Mouse (Mus musculus) ES-Bruce4 (cell line): ENCODE data around the gene Asb15.

Source experiments
- CTCF ChIP-seq: IDR thresholded peaks from one replicate; pipeline ENCODE4 v1.8.1; 2011; ENCODE audit warnings: low read depth, low read length
- EP300 ChIP-seq: IDR thresholded peaks from 2 replicates; pipeline ENCODE4 v1.6.1; 2011; ENCODE audit warnings: low read depth, low read length; ENCODE audit not compliant: insufficient read depth

DNA sequence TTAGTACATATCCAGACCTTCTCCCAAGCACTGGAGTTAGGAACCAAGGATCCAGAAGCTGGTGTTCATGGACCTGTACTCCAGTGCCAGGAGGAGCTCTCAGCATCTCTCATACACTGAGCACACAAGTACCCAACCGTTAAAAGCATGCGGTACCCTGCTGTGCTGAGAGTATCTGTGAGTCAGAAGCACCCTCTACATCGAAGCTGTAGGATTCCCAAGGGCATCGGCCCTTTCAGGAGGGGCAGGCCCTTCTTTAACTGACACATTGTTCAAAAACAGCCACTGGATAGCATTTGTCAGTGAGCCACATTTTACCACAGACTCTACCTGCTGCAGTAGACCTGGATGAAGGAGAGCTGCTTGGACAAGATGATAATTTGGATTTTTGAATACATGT lies 80.2 kb downstream of the Asb15 start:
- TF ChIP-seq EP300 (no peak), CTCF (no peak)
